Mouse (Mus musculus): ENCODE data around the gene Zfp941.
A peak's percentile ranks its signal among the peaks of the same experiment; 100 is the strongest.

Gene Zfp941

DNA sequence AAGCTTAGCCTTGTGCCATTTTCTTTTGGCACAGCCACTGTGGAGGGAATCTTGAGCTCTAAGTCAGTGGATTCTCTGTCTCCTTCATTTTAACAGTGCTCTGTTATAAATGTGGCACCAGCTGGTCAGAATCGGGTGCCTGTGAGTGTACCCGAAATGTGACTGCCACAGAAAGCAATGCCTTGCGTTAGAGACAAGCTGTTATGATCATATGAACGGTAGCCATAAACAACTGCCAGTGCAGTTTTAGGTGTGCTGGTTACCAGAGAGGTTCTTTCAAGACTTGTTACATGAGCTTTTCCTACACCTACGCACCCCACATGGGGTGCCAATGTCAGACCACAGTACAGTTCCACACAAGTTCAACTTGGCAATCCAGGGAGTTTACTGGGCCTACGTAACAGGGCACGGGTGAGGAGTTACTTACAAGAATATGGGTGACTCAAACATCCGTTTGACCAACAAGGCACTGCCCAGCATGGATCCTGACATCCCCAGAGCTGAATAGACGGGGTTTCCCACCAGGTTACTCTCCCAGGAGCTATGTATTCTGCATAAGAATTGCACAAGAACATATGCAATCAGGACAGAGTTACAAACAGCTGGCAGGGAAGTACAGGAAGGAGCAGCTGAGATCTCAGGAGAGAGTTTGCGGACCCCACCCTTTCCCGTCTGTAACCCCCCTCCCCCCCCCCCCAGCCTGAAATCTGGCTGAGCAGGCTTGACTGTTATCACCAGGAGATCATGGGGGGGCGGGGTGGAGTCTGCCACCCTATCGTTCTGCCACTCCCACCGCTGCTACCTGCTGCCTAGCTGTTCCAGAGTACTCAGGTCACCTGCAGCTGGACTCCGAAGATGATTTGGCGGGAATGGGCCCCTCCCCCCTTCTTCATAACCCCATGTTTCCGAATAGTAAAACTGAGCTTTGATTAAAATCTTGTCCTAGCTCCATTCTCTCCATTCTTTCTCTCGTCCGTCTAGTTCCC lies 19.1 kb upstream of the Zfp941 start:
- DNase-seq (ENCODE audit: low spot score), result no peak

DNA sequence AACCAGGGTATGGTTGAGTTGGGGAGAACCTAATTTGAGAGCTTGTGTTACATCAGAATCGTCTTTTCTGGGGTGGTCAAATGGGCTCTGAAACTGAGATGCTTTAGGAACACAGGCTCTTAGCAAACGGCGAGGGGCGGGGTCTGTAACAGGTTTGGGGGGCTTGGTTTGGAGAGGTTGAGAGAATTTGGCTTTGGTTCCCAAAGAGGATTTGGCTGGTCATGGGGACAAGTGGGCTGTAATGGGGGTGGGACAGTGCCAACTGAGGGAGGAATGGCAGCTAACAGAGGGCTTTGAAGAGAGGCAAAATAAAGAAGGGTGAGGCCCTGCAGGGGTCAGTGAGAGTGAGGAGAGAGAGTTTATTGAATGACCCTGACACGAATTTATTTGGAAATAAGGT lies 17.6 kb upstream of the Zfp941 start:
- DNase-seq (ENCODE audit: low spot score), result no peak

DNA sequence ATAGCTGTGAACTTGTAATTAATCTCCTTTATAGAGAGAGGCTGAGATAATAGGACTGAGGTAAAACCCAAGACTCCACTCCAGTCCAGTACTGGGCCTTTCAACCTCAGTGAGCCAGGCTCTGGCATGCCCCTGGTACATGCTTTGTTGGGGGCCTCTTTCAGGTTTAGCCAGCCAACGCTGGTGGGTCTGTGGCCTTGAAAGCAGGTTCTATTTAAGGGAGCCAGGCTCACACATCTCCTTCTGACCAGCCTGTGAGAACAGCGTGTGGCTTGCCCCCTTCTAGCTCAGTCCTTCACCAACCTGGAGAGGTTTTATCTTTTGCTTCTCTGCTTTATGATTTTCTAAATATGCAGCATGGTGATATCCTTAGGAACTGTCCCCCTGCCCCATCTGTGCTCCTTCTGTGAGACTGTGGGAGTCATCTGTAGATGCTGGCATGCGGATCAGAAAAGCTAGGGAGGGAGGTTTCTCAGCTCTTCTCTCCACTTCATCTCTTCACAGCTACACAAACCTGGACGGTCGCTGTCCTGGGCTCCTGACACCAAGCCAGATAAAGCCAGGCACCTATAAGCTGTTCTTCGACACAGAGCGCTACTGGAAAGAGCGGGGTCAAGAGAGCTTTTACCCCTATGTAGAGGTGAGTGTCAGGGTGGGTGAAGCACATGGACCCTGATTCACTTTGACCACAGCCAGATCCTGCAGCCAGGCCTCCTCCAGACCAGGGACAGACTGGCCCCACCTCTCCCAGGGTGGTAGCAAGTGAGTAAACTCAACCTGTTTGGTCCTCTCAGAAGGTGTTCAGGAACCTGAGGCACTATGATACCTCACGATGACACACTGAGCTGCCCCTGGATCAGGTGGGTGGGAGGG lies 14.5 kb upstream of the Zfp941 start:
- no peak for DNase-seq (ENCODE audit: low spot score)

DNA sequence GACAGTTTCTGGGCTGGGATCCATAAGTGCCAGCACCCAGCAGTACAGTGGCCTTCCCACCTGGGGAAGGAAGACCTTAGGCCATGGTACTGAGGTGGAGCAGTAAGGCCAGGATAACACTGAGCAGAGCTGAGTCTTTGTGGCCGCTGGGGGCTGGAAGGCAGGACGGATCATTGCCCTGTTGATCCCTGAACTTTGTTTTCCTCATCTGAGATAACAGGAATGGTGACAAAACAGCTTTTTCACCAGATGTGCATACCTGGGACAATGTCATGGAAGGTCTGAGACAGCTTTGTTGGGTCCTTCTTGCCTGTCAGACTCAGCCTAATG lies 13.7 kb upstream of the Zfp941 start:
- DNase-seq (ENCODE audit: low spot score), result no peak

DNA sequence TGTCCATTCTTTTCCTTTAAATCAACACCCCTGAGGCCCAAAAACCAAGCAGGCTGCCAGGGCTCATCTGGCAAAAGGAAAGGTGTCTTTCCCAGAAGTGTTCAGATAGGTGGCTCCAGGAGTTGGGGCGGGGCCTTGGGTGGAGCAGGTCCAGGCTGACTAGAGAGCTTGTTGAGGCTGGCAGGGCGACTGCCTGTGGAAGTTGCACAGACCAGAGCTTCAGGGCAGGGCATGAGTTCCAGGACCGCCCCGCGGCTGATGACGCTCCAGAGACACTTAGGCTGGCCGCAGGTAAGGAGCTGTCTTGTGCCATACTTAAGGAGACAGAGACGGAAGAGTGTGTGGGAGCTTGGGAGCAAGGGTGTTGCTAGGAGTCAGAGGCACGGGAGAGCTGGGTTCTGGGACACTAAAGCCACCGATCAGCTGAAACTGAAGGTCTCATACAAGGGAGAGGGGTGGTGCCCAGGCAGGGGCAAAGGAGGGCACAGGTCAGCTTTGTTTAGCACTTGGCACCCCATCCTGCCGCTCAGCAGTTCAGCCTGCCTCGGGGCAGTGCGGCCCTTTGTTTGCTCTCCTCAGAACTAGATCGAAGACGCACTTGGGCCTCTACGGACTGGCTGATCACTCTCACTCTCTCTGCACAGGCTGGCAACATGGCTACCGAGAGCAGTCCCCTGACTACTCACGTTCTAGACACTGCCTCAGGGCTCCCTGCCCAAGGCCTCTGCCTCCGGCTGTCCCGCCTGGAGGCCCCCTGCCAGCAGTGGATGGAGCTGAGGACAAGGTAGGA lies 13.2 kb upstream of the Zfp941 start, which contains the start of gene Urah:
Urah (plus strand) TSS at position 51 of the 790 bp plus-strand sequence.
- no peak for DNase-seq (ENCODE audit: low spot score)

DNA sequence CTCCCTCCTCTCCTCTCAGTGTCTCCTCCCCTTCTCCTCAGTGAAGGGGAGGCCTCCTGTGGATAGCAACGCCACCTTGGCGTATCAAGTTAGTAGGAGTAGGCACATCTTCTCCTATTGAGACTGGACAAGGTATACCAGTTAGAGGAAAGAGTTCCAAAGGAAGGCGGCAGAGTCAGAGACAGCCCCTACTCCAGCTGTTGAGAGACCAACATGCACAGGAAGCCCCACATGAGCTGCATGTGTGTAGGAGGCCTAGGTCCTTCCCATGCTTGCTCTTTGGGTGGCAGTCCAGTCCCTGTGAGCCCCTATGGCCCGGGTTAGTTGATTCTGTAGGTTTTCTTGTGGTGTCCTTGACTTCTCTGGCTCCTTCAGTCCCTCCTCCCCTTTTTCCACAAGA lies 11.4 kb upstream of the Zfp941 start:
- DNase-seq (ENCODE audit: low spot score), result no peak

DNA sequence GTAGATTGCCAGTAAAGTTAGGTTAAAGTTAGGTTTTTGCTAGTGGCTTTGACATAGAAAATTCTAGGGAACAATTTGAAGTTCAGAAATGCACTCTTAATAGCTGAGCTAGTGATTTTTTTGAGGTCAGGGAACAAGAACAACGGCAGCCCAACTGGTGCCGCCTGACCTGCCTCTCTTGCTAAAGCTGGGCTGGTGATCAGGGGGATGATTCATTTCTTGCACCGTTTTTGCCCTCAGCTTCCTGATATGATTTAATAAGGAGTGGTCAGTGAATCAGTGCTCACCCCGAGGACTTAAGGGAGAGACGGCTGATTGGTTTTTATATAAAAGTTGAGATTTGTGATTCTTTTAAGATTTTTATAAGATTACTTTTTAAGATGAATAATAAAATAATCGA lies 9.5 kb upstream of the Zfp941 start:
- DNase-seq (ENCODE audit: low spot score), result no peak

DNA sequence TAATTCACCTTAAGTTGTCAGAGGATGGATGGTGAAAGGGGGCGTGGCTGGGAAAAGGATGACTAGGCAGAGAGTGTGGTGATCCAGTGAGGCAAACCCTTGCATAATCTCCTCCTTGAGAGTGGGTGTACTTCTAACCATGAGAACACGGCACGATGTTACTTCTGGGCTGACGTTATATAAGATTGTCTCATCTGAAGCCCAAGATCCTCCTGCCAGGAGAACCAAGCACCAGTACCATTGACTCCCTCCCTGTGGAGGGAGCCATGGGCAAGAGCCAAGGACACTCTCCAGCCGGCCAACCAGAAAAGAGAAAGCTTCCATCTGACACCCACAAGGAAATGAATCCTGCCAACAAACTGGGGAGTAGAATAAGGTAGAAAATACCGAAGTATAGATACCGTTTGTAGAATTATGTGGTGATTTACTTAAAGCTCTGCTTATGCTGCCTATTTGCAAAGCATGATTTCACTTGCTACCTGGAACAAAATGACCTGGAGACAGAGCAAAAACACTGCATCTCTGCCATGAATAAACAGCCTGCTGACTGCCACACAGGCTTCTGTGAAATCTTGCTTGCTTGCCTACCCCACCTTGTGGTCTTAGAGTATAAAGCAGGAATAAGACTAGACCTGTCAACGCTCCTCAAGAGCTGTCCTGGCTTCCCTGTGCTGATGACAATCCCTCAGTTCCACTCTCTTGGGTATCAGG lies 6.3 kb upstream of the Zfp941 start:
- DNase-seq (ENCODE audit: low spot score), result peak; percentile 66

DNA sequence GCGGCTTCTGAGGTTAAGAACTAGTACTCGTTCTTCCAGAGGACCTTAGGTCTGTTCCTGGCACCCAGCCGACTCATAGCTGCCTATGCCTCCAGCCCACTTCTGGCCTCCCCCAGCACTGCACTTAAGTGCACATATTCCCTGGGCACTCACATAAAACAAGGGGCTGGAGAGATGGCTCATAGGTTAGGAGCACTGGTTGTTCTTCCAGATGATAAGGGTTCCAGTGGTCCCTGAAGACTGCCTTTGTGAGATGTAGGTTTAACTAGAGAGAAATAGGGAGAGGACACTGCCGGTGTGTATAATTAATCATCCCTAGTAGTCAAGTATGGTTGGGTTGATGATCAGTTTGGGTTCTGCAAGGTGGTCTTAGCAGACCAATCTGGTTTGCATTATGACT lies 753 bp upstream of the Zfp941 start:
- DNase-seq (ENCODE audit: low spot score), result no peak

DNA sequence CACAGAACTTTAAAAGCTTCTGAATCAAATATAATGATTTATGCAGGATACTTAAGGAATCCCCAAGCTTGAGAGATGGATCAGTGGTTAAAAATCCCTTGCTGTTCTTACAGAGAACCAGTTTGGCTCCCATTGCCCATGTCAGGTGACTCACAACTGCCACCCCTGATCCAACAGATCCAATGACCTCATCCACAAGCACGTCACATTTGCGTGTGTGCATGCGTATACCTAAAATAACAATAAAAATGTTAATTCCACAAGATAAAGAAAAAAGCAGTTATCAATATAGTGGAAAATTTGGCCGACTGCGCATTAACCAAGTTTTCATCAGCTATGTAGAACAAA lies 699 bp downstream of the Zfp941 start:
- DNase-seq (ENCODE audit: low spot score), result no peak

DNA sequence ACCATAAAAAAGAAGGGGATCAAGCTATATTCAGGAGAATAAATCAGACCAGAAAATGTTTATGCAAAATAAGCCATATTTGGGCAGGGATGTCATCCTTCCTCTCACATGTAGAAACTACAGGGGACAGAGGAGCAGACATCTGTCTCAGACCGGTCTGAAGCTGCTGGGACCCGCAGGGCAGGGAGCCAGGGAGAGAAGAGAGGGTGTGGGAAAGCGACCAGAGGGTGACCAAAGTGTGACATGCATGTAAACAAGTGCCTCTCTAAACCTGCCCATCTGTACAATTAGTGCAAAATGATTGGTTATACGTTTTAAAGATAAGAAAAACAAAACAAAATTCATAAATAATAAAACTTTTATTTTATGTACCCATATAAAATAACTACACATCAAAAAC lies 1.8 kb downstream of the Zfp941 start:
- no peak for DNase-seq (ENCODE audit: low spot score)

DNA sequence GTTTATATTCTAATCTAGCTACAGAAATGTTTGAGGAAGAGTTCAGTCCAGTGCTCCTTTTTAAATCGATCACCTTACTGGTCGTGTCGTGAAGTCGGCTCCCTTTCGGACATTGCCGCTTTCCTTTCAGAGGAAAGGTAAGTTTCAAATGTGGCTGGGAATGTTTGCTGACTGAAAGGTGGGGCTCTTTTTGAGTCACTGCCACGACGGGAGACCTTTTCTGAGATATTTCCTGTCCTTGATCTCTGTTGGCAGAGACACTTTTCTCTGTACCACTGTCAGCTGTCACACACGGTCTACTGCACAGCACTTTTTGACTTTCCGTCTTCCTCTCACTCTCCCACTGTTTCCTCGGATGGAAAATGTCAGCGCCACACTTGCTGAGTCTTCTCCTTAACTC lies 9.1 kb downstream of the Zfp941 start:
- DNase-seq (ENCODE audit: low spot score), result no peak

DNA sequence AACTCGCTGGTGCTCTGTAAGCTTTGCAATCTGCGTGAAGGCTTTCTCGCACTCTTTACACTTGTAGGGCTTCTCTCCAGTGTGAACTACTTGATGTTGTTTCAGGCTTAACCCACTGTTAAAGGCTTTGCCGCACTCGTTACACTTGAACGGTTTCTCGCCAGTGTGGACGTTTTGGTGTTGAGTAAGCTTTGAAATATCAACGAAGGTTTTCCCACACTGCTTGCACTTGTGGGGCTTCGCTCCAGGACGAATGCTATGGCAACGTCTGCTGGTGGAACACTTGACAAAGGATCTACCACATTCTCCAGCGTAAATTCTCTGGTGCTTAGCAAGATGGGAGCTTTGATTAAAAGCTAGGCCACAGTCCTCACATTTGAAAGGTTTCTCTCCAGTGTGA lies 10.3 kb downstream of the Zfp941 start:
- DNase-seq (ENCODE audit: low spot score), result no peak

DNA sequence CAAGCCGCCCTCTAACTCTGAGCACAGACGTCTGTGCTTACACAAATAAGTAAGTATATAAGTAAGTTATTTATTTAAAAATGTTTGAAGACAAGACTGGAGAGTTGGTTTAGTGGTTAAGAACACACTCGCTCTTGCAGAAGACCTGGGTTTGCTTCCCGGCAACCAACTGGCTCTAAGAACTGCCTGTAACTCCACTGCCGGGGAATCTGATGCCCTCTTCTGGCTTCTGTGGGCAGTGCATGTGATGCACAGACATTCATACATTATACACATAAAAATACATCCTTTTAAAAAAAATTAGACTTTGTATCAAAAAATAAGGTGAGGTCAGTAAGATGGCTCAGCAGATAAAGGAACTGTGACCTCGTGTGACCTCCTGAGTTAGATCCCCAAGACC lies 11.5 kb downstream of the Zfp941 start:
- no peak for DNase-seq (ENCODE audit: low spot score)

DNA sequence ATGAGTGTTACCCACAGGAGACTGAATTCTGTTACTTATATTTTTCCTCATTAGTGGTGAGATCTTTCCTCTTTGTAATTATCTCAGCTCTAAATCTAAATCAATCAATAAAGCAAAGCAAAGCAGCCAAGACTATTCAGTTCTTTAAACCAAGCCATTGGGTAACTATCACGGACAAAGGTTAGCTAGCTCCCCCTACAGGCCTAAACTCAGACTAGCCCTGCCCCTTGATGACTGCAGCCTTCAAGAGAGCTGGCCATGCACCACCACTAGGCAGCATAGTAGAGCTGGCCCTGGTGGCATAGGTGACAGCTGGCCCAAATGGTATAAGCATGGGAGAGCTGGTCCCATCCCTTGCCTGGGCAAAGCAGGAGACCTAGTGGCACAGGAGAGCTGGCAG lies 16.3 kb downstream of the Zfp941 start:
- peak; percentile 58 for DNase-seq (ENCODE audit: low spot score)

DNA sequence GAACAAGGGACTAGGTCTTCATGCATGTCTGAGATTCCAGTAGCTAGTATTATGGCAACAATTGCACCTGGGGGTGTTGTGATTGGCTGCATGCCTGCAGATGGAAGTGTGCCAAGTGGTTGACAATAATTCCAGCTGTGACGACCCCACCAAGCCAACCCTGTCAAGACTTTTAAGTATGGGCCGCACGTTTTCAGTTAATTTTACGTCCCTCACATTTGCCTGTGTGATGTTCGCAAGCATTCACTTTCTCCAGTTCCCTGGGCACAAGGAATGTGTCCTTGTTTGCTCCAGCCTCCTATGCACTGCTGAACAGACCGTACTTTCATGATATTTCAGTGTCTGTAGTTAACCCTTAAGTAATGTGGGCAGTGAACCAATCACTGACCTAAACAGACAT lies 19.3 kb downstream of the Zfp941 start:
- DNase-seq (ENCODE audit: low spot score), result no peak

DNA sequence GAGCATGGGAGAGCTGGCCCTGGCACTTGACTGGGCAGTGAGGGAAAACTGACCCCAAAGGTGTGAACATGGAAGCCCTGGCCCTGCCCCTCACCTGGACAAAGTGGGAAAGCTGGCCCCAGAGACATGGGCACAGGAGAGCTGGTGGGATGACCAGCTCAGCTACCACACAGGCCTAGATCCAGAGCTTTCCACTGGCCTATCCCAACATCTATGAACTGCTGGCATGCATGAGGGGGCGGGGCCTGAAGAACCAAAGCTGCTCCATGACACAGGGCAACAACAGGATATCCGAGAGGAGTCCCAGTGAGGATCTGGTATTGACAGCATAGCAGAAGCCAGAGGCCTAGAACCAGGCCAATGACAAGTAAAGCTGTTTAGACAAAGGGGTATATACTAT lies 23.8 kb downstream of the Zfp941 start:
- no peak for DNase-seq (ENCODE audit: low spot score)

DNA sequence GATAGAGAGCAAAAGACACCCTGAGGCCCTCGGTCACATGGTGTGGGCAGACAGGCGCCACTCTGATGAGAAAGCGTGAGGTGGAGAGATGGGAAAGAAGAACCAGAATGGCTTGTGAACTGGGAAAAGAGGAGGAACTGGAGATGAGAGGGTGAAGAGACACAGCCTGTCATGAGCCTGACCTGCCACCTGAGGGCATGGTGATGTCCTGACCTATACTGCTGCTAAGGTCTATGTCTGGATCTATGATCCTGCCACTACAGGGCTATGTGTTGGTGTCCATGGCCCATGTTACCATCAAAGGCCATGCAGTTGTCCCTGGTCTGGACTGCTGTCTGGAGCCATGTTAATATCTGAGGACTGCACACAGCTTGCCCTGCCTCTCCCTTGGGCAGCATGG lies 24.4 kb downstream of the Zfp941 start:
- no peak for DNase-seq (ENCODE audit: low spot score)

DNA sequence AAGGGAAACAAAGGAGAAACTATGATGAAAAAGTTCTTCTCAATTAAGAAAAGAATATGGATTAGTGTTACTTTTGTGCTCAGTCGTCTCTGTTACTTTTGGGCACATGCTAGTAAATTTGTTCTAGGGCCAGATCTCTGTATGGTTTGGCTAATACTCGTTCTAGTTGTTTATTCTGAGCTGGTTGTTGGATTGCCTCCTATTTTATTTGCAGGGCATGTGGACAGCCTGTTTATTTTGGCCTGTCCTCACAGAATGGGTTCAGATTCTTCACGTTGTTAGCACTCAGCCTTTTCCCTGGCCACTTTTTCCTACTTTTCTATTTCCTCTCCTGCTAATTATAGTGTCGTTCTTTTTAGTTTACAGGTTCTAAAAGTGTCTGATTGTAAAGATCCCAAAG lies 28.4 kb downstream of the Zfp941 start:
- no peak for DNase-seq (ENCODE audit: low spot score)

DNA sequence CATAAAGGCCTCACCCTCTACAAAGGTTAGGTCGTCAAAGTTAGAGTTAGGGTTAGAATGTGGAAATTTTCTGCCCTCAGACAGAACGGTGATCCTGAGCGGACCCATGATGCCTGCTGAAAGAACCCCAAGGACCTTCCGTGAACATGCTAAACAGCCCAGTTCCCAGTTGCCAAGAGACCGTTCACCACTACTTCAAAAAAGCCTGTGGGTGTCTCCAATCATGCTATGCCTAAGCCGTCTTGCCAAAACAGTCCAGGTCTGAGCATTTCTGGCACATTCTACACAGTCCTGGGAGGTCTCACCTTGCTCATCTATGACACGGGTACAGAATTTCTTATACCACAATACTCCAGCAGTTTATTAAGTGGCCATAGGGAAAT lies 33.9 kb downstream of the Zfp941 start:
- DNase-seq (ENCODE audit: low spot score), result no peak

DNA sequence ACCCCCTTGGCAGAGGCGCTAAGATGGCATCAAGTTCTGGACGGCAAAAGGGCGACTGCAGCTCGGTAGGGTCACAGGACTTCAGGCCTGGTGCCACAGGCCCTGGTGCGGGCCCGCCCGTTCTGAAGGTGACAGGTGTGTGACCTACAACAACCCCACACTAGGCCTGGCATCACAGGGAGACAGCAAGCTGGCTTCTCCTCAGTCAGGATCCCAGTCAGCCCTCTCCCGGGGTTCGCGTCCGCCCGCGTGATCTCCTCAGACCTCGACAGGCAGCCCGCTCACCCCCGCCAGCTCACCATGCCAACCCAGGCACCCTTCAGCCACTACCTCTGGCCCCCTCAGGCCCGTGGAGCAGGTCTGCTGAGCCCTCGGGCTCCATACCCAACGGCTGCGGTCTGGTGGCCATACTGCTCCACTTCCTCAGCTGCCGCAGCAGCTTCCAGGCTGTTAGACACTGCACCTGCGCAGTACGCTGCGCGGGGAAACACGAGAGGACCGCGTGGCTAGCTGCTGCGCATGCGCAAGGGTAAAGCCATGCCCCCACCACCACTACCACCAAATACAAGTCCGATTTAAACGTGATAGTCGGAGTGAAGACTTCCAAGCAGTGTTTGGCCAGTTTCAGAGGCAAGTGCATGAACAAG lies 34.4 kb downstream of the Zfp941 start, which contains the start of gene Syce1:
Syce1 (minus strand) TSS at position 447 of the 647 bp plus-strand sequence.
- no peak for DNase-seq (ENCODE audit: low spot score)
